Mouse (Mus musculus) regulatory T cell (primary cell): ENCODE data around the gene Ern1.

Experiments
- in situ Hi-C: fragments of 300-600 bp; cut with MboI, MseI; formaldehyde crosslinking; loops from one replicate; pipeline ENCODE4 v1.15.1; 2025; ENCODE audit warnings: high pct_unique_total_duplicates

The Ern1 gene

DNA sequence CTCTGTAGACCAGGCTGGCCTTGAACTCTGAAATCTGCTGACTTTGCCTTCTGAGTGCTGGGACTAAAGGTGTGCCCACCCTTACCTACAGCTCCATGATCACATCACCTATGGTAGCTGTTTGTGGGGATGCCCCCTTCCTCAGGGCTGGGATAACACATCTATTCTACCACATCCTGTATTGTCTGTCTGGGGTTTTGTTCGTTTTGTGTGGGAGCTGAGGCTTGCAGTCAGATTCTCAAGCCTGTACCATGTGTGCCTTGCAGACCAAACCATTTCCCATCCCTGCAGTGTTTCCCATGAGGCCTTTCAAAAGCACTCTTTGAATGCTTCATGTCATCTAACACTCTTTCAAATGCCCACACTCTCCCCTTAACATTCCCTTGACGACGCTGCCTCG lies 135.7 kb downstream of the Ern1 start:
- in situ Hi-C loops: loop anchor here (10.0 kb wide), 1 partner anchor 803 kb away; no protein-coding TSS in a partner anchor

GRCm38 (mm10) chr11:106351253-106351652 lies 136.4 kb downstream of the Ern1 start:
- in situ Hi-C loops: loop anchor here (10.0 kb wide), 1 partner anchor 804 kb away; no protein-coding TSS in a partner anchor

GRCm38 (mm10) chr11:106350853-106351252 lies 136.8 kb downstream of the Ern1 start:
- in situ Hi-C loops: loop anchor here (10.0 kb wide), 1 partner anchor 804 kb away; no protein-coding TSS in a partner anchor

DNA sequence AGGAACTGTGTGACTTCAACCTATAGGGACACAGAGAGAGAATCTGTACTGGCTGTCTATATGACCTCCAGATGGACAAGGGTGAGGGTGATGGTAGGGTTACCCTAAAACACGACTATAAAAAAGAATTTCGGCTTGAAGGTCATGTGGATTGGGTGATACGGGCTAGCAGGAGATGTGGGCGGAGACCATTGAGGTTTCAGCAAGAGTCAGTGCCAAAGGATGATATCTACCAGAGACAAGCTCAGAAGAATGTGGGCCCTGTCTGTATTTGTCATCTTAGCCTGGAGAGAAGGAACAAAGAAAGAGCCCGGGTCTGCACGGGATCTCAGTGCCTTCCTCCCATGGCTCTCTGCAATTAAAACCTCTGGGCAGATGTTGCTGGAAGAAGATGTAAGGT lies 137.9 kb downstream of the Ern1 start:
- in situ Hi-C loops: loop anchor here (10.0 kb wide), 1 partner anchor 805 kb away; no protein-coding TSS in a partner anchor

GRCm38 (mm10) chr11:106344910-106345309 lies 142.7 kb downstream of the Ern1 start:
- in situ Hi-C loops: no loop called here
